Mouse (Mus musculus) spleen, adult 2 months (tissue): ENCODE results near the gene Kifc3.

Source experiments
- CTCF ChIP-seq: fragments of 200-500 bp; IDR thresholded peaks from 2 replicates; pipeline ENCODE4 v1.5.1; 2011; ENCODE audit warnings: mild to moderate bottlenecking, inconsistent platforms; ENCODE audit not compliant: insufficient read depth, insufficient read length, insufficient replicate concordance; ENCODE audit errors: extremely low read depth
- POLR2A ChIP-seq: fragments of 200-500 bp; IDR thresholded peaks from 2 replicates; pipeline ENCODE4 v1.6.1; 2011; ENCODE audit warnings: low read depth, low read length, inconsistent platforms

- no peak for TF ChIP-seq POLR2A
- no peak for TF ChIP-seq CTCF
These were observed 30.2 kb downstream of the Kifc3 start for GRCm38 (mm10) chr8:95172433-95172832.
